Mouse (Mus musculus) ES-E14 (cell line): ENCODE data around the gene Acadm. TPM values are rescaled to one million over a fixed set of nuclear protein-coding genes. Genes with fewer than 3 reads are reported as not detected.

Experiments
- DNase-seq: peaks from one replicate; pipeline ENCODE4 v3.0.0-alpha.2; 2013; ENCODE audit warnings: low read depth, low spot score
- H3K27ac ChIP-seq: 2 replicates; pipeline ENCODE4 v1.5.1; 2012; ENCODE audit warnings: low read depth, mild to moderate bottlenecking, low read length, moderate library complexity, mixed read lengths; ENCODE audit not compliant: poor library complexity, insufficient read depth, severe bottlenecking
- H3K36me3 ChIP-seq: 2 replicates; pipeline ENCODE4 v1.6.1; 2012; ENCODE audit warnings: mild to moderate bottlenecking, low read length, moderate library complexity, mixed read lengths; ENCODE audit not compliant: control insufficient read depth, poor library complexity, insufficient read depth, severe bottlenecking
- H3K4me1 ChIP-seq, 2 experiments: fragments of 150-350 bp in 1 of 2; sonication (generic) in 1 of 2; 2 replicates each; pipeline ENCODE4 v1.6.1; 2012; ENCODE audit warnings: low read length in 2 of 2, mild to moderate bottlenecking in 1 of 2, mixed read lengths in 1 of 2; ENCODE audit not compliant: control insufficient read depth in 2 of 2, insufficient read depth in 2 of 2, poor library complexity in 1 of 2
- H3K4me3 ChIP-seq, 2 experiments: fragments of 150-350 bp in 1 of 2; sonication (generic) in 1 of 2; 2 replicates each; pipeline ENCODE4 v1.5.1; 2012; ENCODE audit warnings: low read length in 2 of 2, low read depth in 1 of 2, mild to moderate bottlenecking in 1 of 2, mixed read lengths in 1 of 2; ENCODE audit not compliant: insufficient read depth in 1 of 2, poor library complexity in 1 of 2, severe bottlenecking in 1 of 2
- H3K9ac ChIP-seq: 2 replicates; pipeline ENCODE4 v1.6.1; 2012; ENCODE audit warnings: low read depth, mild to moderate bottlenecking, low read length, mixed read lengths; ENCODE audit not compliant: poor library complexity, insufficient read depth, severe bottlenecking
- H3K9me3 ChIP-seq: fragments of 150-350 bp; sonication (generic); 2 replicates; pipeline ENCODE4 v1.6.1; 2012; ENCODE audit warnings: low read depth, mild to moderate bottlenecking, low read length; ENCODE audit not compliant: control insufficient read depth, insufficient read depth
- CHD2 ChIP-seq: IDR thresholded peaks from 2 replicates; pipeline ENCODE4 v1.6.1; 2014; ENCODE audit warnings: mild to moderate bottlenecking, low read depth, low read length, inconsistent platforms
- HCFC1 ChIP-seq: IDR thresholded peaks from 2 replicates; pipeline ENCODE4 v1.6.1; 2012; ENCODE audit warnings: low read length, inconsistent platforms, borderline replicate concordance; ENCODE audit not compliant: insufficient read depth
- MAFK ChIP-seq: IDR thresholded peaks from 2 replicates; pipeline ENCODE4 v1.6.1; 2014; ENCODE audit warnings: mild to moderate bottlenecking, low read depth, low read length, inconsistent platforms; ENCODE audit not compliant: insufficient read depth
- ZC3H11A ChIP-seq: IDR thresholded peaks from 2 replicates; pipeline ENCODE4 v1.6.1; 2012; ENCODE audit warnings: low read depth, mild to moderate bottlenecking, inconsistent platforms, low read length, borderline replicate concordance
- ZNF384 ChIP-seq: IDR thresholded peaks from 2 replicates; pipeline ENCODE4 v1.6.1; 2012; ENCODE audit warnings: low read depth, low read length, inconsistent platforms
- in situ Hi-C, 2 experiments: fragments of 600-800 bp; cut with MboI; formaldehyde crosslinking; loops; one replicate each; pipeline ENCODE4 v1.15.1; 2025; ENCODE audit warnings: low sequenced_read_pairs in 2 of 2, inconsistent platforms in 1 of 2; ENCODE audit not compliant: unreplicated experiment in 2 of 2
- total RNA-seq: library from RNA; depleted of rRNA; stranded (reverse); fragments of 300-350 nt; gene quantifications from 2 replicates; pipeline ENCODE4 v1.2.3, GENCODE M21; 2012

Gene Acadm
- total RNA-seq, 1 experiment = 101 TPM

DNA sequence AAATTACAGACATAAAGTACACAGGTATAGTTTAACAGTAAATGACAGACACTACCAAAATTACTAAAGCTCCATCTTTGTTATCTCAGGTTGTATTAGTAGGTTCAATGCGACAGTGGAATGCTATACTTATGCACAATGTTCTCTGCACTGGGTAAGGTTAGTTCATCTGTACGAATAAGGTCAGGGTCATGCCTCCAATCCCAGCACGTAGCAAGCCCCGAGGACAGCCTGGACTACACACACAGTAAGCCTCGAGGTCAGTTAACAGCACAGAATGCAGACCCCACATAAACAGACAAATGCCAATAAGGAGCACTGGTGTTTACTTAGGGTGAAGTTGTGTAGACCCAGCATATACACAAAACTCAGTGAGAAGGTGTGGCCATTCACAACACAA is 35.5 kb downstream of the Acadm start:
- in situ Hi-C loops = no loop called here
- peak overlapping the region in 1 of 2 experiments; percentile 97; a peak in 3 of 4 replicates for H3K4me3 ChIP-seq
- no peak for TF ChIP-seq MAFK
- TF ChIP-seq HCFC1 = no peak
- no peak for TF ChIP-seq CHD2
- no peak for TF ChIP-seq ZC3H11A
- no peak for TF ChIP-seq ZNF384
- peak overlapping the region; percentile 61; the same call in 1 of the 2 replicates for H3K9ac ChIP-seq
- peak overlapping the region; percentile 4; the same call in 1 of the 2 replicates for H3K27ac ChIP-seq
- no peaks in the 10 kb centered on the region for H3K9me3 ChIP-seq
- 0 out of 4 replicates have a peak, but pooled peaks cover 0 to under 1% of the 10 kb centered on the region in 2 experiments for H3K4me1 ChIP-seq
- H3K36me3 ChIP-seq = peaks cover 45% of the 10 kb centered on the region
- DNase-seq = no peak

DNA sequence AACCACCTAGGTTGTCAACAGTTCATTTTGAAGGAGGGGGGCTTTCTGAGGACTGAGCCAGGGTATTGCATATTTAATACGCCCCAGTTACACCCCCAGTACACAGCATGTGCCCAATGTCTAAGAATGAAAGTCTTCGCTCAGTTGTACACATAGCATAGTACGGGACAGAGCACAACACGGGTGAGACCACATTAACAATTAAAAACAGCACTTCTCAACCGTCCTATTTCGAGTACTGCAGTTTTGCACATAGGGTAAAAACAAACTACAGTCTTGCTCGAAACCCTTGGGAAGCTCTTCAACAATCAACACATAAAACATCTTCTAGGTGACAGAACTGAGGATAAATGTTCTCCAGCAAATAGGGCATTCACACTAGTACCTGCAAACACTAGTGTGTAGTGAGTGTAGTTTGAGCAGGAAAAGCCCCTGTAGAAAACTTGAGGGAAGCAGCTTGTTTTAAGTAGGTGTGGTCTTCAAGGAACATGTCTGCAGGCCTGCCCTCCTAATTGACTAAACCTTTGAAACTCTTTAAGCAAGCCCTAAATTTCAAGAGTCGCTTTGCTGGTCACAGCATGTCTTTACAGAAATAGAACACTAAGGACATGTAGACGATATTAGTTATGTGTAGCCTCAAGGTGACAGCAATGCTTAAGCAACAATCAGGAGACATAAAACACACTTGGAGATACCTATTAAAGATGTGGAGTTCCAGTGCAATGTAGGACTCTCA is 38.1 kb downstream of the Acadm start, which contains the start of gene Msh4:
Gene Msh4 (minus strand): TSS at position 3 of the 736 bp plus-strand sequence.
- Histone ChIP-seq H3K4me3 (peak within 1 kb of the TSS; percentile 2 to 62; a peak in 3 of 4 replicates), H3K4me1 (no peaks in the 10 kb centered on the region), H3K9me3 (no peaks in the 10 kb centered on the region), H3K27ac (peak within 1 kb of the TSS; percentile 41), H3K9ac (peak within 1 kb of the TSS; percentile 81), H3K36me3 (peaks cover 38% of the 10 kb centered on the region)
- DNase-seq = peak; percentile 51
- in situ Hi-C loops = no loop called here
- TF ChIP-seq MAFK (no peak), CHD2 (peak; percentile 84)

DNA sequence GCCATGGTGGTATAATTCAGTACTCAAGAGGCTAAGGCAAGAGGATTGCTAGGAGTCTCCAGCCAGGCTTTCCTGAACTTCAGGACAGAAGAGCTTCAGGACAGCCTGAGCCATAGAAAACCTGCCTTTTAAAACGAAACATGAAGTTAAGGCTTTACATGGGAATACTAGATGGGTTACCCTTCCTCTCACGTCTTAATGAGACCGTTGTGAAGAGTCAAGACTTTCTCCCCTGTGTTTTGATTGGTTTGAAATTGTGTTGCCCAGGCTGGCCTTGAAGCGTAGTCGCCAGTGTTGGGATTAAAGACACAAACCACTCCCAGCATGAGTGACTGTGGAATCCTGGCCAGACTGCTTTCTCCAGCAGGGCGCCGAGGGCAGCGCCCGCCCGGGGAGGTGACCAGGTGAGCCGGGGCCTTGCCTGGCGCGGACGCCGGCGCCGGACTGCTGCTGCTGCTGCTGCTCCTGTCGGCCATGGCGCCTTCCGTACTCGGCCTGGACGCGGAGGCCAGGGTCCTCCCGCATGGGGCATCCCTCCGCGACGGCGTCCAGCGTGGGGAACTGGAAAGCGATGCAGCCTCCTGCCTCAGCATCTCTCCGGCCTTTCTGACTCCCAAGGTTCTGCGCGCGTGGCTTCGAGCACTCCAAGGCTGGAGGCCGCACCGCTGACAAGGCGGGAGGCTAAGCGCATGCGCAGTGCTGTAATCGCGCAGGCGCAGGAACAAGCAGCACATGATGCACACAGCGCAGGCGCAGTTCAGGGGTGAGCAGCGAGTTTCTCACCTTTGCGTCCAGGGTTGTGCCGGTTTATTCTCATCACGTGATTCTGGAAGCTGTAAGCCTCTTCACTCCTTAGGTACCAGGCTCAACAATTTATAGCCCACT is 38.9 kb downstream of the Acadm start:
- TF ChIP-seq ZNF384 (no peak), MAFK (no peak), CHD2 (no peak), HCFC1 (no peak), ZC3H11A (no peak)
- Histone ChIP-seq H3K27ac (peak overlapping the region; percentile 41), H3K4me3 (peak overlapping the region; percentile 2 to 62; a peak in 3 of 4 replicates), H3K9me3 (no peaks in the 10 kb centered on the region), H3K9ac (peak overlapping the region; percentile 81), H3K4me1 (no peaks in the 10 kb centered on the region), H3K36me3 (peaks cover 30% of the 10 kb centered on the region)
- peak; percentile 95 for DNase-seq
- in situ Hi-C loops = no loop called here

DNA sequence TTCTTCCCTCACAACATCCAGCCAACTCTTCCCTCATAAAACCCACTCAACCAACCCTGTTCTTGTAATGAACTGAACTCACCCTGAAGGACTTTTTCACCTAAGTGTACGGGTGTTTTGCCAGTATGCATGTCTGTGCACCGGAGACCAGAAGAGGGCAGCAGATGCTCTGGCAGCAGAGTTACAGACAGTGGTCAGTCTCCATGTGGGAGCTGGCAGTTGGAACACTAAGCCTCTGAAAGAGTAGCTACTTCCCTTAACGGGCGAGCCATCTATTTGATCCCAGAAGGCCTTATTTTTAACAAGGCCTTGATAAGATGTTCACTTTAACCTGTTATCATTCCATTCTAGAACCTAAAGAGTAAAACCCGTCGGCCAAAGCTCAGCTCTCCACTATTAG is 39.8 kb downstream of the Acadm start:
- DNase-seq = peak; percentile 58
- Histone ChIP-seq H3K9ac (peak overlapping the region; percentile 81; the same call in 1 of the 2 replicates), H3K4me1 (no peaks in the 10 kb centered on the region), H3K27ac (no peak overlapping the region; the same call in 1 of the 2 replicates), H3K36me3 (peaks cover 21% of the 10 kb centered on the region), H3K4me3 (peak overlapping the region in 1 of 2 experiments; percentile 62; a peak in 1 of 4 replicates), H3K9me3 (no peaks in the 10 kb centered on the region)
- in situ Hi-C loops = no loop called here
- TF ChIP-seq CHD2 = no peak
- no peak for TF ChIP-seq HCFC1
- no peak for TF ChIP-seq MAFK
- TF ChIP-seq ZNF384 = no peak
- TF ChIP-seq ZC3H11A = no peak
